Mouse (Mus musculus) splenic B cell, adult 2 months (primary cell): ENCODE measurements around the gene Gm17093.
"Not testable (repeated sequence)": the region's sequence is repeated elsewhere in the genome, so short reads cannot be mapped to it uniquely, and the experiment has no call there.

Experiments
- DNase-seq: peaks from one replicate; pipeline ENCODE4 v3.0.0-alpha.2; 2011; ENCODE audit warnings: low read depth, low spot score
- H3K27me3 ChIP-seq: 2 replicates; pipeline ENCODE4 v1.6.1; 2012; ENCODE audit warnings: mild to moderate bottlenecking, low read length, moderate library complexity, mixed read lengths; ENCODE audit not compliant: control insufficient read depth, poor library complexity, insufficient read depth, severe bottlenecking
- H3K36me3 ChIP-seq: 2 replicates; pipeline ENCODE4 v1.6.1; 2012; ENCODE audit warnings: mild to moderate bottlenecking, low read length, moderate library complexity, mixed read lengths; ENCODE audit not compliant: control insufficient read depth, poor library complexity, insufficient read depth, severe bottlenecking

Gene Gm17093

DNA sequence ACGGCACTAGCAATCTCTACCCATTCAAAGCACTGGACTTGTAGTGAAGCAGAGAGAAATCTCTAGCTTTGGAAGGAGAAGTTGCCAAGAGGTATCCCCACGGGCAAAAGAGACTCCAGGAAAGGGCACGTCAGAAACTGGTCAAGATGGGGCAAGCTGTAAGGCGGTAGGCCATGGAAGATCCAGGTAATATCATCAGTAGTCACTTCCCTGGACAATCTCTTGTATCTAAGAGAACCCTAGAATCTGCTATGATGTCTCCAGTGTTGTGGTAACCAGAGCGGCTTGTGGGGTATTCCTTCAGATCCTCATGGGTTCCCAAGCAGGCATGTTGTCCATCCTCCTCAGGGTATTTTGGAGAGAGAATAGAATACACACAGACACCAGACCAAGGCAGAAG lies at the start of gene Gm17093:
Gene Gm17093 (plus strand): TSS at position 301 of the 400 bp plus-strand sequence.
- not testable (repeated sequence) for H3K27me3 ChIP-seq, DNase-seq, H3K36me3 ChIP-seq

DNA sequence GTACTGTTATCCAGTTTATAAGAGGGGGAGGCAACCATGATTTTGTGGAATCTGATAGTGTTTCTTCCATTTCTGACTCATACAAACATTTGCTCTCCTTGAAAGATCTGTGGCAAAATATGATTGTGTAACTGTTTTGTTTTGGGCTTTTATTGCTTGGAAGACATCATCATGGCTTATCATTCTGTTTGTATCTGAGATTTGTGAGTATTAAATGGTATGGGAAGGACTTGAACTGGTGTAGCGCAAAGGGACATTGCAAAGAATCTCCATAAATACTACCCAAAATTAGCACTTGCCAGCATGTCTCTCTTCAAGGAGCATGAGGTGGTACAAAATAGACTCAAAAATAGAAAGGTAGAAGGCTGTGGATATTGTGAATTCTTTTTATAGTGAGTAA lies 25.9 kb upstream of the Gm17093 start, which contains the start of gene BC061237:
Gene BC061237 (plus strand): TSS at position 301 of the 400 bp plus-strand sequence.
- not testable (repeated sequence) for H3K27me3 ChIP-seq, H3K36me3 ChIP-seq, DNase-seq

DNA sequence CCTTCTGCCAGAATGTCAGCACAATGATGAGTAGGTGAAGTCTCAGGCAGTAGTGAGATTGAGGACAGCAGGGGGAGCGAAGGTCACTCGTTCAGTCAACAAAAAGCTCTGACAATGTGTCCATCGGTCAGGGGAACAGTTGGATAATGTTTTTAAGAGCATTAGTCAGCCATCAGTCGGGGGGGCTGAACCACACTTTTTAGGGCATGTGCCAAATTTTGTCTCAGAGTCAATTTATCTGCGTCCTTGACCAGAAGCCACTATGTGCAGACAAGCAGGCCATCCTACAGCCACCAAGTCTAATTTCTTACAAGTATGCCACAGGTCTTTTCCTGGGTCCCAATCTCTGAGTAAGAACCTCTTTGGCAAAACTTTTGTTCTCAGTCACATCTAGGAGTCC lies 29.9 kb downstream of the Gm17093 start:
- not testable (repeated sequence) for DNase-seq, H3K27me3 ChIP-seq, H3K36me3 ChIP-seq
